Mouse (Mus musculus) heart, embryonic 16.5 days (tissue): ENCODE results near the gene Fbxl21. TPM values are rescaled to one million over a fixed set of nuclear protein-coding genes. Genes with fewer than 3 reads are reported as not detected.

Experiments used
- ATAC-seq: fragments of 200-750 bp; cut with Nextera tagmentation; replicated peaks from 2 replicates; pipeline ENCODE4 v1.8.0; 2017; ENCODE audit warnings: moderate number of reproducible peaks; ENCODE audit not compliant: insufficient read depth, low FRiP score; ENCODE audit errors: extremely low read depth
- H3K27ac ChIP-seq: fragments of 300-500 bp; sonication (generic); 2 replicates; pipeline ENCODE4 v1.5.1; 2014; ENCODE audit warnings: mild to moderate bottlenecking, low read length, control low read depth, moderate library complexity
- H3K27me3 ChIP-seq: fragments of 300-500 bp; sonication (generic); 2 replicates; pipeline ENCODE4 v1.6.1; 2014; ENCODE audit warnings: low read length, mixed read lengths; ENCODE audit not compliant: control insufficient read depth, insufficient read depth
- H3K36me3 ChIP-seq: fragments of 300-500 bp; sonication (generic); 2 replicates; pipeline ENCODE4 v1.6.1; 2014; ENCODE audit not compliant: control insufficient read depth, insufficient read depth
- H3K4me1 ChIP-seq: fragments of 300-500 bp; sonication (generic); 2 replicates; pipeline ENCODE4 v1.6.1; 2014; ENCODE audit warnings: low read length, mixed read lengths; ENCODE audit not compliant: control insufficient read depth, insufficient read depth
- H3K4me2 ChIP-seq: fragments of 300-500 bp; sonication (generic); 2 replicates; pipeline ENCODE4 v1.6.1; 2014; ENCODE audit warnings: low read depth, mild to moderate bottlenecking, control low read depth, low read length
- H3K4me3 ChIP-seq: fragments of 300-500 bp; sonication (generic); 2 replicates; pipeline ENCODE4 v1.5.1; 2014; ENCODE audit warnings: mild to moderate bottlenecking, control low read depth, low read length
- H3K9ac ChIP-seq: fragments of 300-500 bp; sonication (generic); 2 replicates; pipeline ENCODE4 v1.6.1; 2014; ENCODE audit warnings: low read length, control low read depth
- H3K9me3 ChIP-seq: fragments of 300-500 bp; sonication (generic); replicated peaks from 2 replicates; pipeline ENCODE4 v1.6.1; 2016; ENCODE audit warnings: low read length; ENCODE audit not compliant: control insufficient read depth
- WGBS: fragments of 180-500 bp; shearing (Covaris S2); extraction: QIAGEN DNeasy Blood & Tissue Kit; methylation state at CpG from one replicate; pipeline ENCODE4 v1.1.7; 2014; 5-methylcytosine and 5-hydroxymethylcytosine counted together
- polyA plus RNA-seq: library from polyadenylated mRNA; unstranded; fragments of >200 nt; fragmentation: Nextera tagmentation; extraction: Ambion mirVana; gene quantifications from 2 replicates; pipeline ENCODE4 v1.2.1, GENCODE M21; 2015

Gene Fbxl21
- polyA plus RNA-seq, 1 experiment from 2014 or later: 1.00 TPM

DNA sequence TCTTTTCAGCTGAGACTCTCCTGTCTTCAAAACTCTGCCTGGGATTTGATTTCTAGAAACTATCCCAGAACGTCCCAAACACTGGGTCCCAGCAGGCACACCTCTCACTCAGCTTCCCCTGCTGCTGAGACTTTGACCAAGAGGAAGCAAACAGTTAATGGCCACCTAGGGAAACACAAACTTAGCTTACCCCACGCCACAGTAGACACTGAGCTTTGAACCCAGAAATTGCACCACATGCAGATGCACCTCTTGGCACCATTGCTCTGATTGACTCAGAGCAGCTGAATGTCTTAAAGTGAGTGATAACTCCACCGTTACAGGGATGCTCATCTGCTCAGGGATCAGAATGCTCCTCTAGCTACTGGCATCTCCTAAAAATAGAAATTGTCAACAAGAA lies 36.5 kb downstream of the Fbxl21 start:
- H3K4me3 ChIP-seq: no peak overlapping the region
- no peak overlapping the region for H3K27ac ChIP-seq
- H3K27me3 ChIP-seq: no peaks in the 10 kb centered on the region
- WGBS: 35% methylated on average over 3 of the region's 3 CpGs
- ATAC-seq: no peak
- no peak overlapping the region for H3K9ac ChIP-seq
- H3K9me3 ChIP-seq: no peaks in the 10 kb centered on the region
- no peaks in the 10 kb centered on the region for H3K36me3 ChIP-seq
- peaks cover 4% of the 10 kb centered on the region for H3K4me1 ChIP-seq
- no peak overlapping the region for H3K4me2 ChIP-seq

DNA sequence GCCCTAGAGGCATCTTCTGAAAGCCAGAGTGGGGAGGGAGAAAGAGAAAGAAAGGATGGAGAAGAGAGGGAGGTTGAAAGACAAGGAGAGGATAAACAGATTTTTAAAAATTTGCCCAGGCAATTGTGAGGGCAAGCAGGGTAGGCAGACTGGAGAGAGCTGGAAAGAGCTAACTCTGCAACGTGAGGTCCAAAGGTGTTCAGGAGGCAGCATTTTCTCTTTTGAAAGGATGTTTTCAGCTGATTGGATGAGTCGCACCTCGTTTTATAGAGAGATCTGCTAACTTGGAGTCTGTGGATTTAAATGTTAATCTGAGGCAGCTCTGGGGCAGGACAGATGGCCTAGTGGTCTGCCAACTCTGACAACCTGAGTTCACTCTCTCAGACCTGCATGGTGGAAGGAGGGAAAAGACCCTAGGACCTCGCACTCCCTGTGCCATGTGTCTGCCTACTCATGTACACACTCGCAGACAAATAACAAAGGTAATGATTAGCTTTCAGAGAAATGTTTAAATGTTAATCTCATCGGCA lies 37.6 kb downstream of the Fbxl21 start:
- no peak overlapping the region for H3K4me2 ChIP-seq
- no peaks in the 10 kb centered on the region for H3K27me3 ChIP-seq
- H3K9me3 ChIP-seq: no peaks in the 10 kb centered on the region
- H3K4me3 ChIP-seq: no peak overlapping the region
- WGBS: 85% methylated on average over 6 of the region's 6 CpGs
- H3K9ac ChIP-seq: no peak overlapping the region
- no peak for ATAC-seq
- no peaks in the 10 kb centered on the region for H3K36me3 ChIP-seq
- H3K27ac ChIP-seq: no peak overlapping the region
- H3K4me1 ChIP-seq: peaks cover 4% of the 10 kb centered on the region

GRCm38 (mm10) chr13:56561129-56561528 lies 38.9 kb downstream of the Fbxl21 start:
- ATAC-seq: no peak
- Histone ChIP-seq H3K4me3 (no peak overlapping the region), H3K9ac (no peak overlapping the region), H3K4me2 (no peak overlapping the region), H3K9me3 (no peaks in the 10 kb centered on the region), H3K27me3 (no peaks in the 10 kb centered on the region), H3K36me3 (no peaks in the 10 kb centered on the region), H3K27ac (no peak overlapping the region), H3K4me1 (peaks cover 5% of the 10 kb centered on the region)
- 72% methylated on average over 8 of the region's 8 CpGs for WGBS

DNA sequence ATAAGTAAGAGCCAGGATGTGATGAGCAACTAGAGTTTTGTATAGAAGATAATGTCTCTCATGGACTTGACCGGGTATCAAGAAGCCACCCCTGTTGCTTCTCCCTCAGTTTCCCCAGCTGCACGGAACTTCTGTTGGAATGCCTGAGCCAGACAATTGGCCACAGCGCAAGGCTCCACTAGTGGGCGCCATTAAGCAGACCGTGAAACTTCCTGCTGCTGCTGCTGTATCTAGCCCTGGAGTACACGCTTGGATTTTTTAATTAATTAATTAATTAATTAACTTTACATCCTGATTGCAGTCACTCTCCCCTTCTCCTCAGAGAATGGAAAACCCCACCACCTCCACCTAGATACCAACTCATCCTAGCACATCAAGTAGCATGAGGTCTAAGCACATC lies 40.8 kb downstream of the Fbxl21 start:
- 29% methylated on average over 6 of the region's 6 CpGs for whole genome bisulfite sequencing
- Histone ChIP-seq H3K27ac (no peak overlapping the region), H3K4me2 (no peak overlapping the region), H3K27me3 (no peaks in the 10 kb centered on the region), H3K9me3 (no peaks in the 10 kb centered on the region), H3K36me3 (no peaks in the 10 kb centered on the region), H3K4me3 (no peak overlapping the region), H3K9ac (no peak overlapping the region), H3K4me1 (peaks cover 6% of the 10 kb centered on the region; the same call in 1 of the 2 replicates)
- no peak for ATAC-seq

DNA sequence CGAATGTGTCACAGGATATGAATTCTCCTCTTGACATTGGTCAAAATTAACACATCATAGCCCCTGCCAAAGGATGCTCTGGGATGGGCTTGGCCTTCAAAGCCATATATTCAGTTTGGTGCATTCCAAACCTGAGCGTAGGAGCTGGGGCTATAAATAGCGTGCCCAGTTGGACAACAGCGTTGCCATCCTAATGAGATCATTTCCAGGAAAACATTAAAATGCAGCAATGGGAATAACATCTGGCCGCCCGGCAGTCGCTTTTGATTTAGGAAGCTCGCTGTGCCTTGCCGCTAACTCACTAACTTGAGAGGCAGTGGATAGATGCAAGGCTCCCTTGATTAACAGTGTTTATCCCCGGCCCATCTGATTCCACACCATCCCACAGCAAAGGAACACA lies 44.1 kb downstream of the Fbxl21 start:
- Histone ChIP-seq H3K4me2 (no peak overlapping the region), H3K27ac (no peak overlapping the region; the same call in 1 of the 2 replicates), H3K9ac (no peak overlapping the region), H3K4me3 (no peak overlapping the region), H3K36me3 (no peaks in the 10 kb centered on the region), H3K27me3 (no peaks in the 10 kb centered on the region), H3K9me3 (no peaks in the 10 kb centered on the region), H3K4me1 (peaks cover 6% of the 10 kb centered on the region; the same call in 1 of the 2 replicates)
- 58% methylated on average over 10 of the region's 10 CpGs for WGBS
- no peak for ATAC-seq

DNA sequence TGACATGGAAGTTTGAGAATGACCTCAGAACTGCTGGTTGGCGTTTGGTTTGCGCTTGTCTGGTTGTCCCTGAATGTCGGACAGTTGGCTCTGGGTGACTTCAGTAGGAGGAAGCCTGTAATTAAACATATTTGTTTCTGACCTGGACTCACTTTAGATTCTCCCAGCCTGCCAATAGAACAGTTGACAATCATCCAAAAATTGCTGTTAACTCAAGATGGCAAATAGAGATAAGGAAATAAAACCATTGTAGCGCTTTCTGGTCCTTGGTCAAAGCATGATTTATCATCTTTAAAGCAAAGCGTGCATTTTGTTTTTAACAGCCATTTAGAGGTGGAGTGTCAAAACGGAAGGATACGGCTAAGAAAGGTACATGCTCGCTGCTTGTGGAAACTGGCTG lies 49.4 kb downstream of the Fbxl21 start:
- ATAC-seq: no peak
- no peak overlapping the region for H3K4me2 ChIP-seq
- no peak overlapping the region for H3K27ac ChIP-seq
- 82% methylated on average over 8 of the region's 8 CpGs for WGBS
- H3K9ac ChIP-seq: no peak overlapping the region
- H3K9me3 ChIP-seq: no peaks in the 10 kb centered on the region
- H3K4me3 ChIP-seq: no peak overlapping the region
- no peaks in the 10 kb centered on the region for H3K36me3 ChIP-seq
- peaks cover under 1% of the 10 kb centered on the region; the same call in 1 of the 2 replicates for H3K4me1 ChIP-seq
- no peaks in the 10 kb centered on the region for H3K27me3 ChIP-seq

DNA sequence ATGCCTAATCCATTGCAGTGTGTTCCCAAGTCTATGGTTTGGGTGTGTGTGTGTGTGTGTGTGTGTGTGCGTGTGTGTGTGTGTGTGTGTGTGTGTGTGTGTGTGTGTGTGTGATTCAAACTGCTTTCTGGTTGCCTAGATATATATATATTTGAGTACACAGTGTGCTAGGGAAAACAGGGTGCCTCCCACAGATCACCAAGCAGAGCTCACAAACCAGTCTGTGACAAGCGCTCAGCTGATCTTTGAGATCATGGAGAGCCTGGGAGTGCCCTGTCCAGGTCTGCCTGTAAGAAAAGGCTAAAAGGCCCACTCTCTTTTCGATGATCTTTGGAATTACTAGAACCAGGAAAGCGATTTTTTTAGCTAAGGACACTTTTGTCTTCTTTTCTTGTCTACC lies 52.8 kb downstream of the Fbxl21 start:
- Histone ChIP-seq H3K9me3 (no peaks in the 10 kb centered on the region), H3K27ac (no peak overlapping the region), H3K9ac (no peak overlapping the region), H3K36me3 (no peaks in the 10 kb centered on the region), H3K4me2 (no peak overlapping the region), H3K4me1 (no peaks in the 10 kb centered on the region), H3K4me3 (no peak overlapping the region), H3K27me3 (no peaks in the 10 kb centered on the region)
- WGBS: 65% methylated on average over 4 of the region's 4 CpGs
- no peak for ATAC-seq

GRCm38 (mm10) chr13:56575701-56576321 lies 53.5 kb downstream of the Fbxl21 start:
- peak; percentile 24; the same call in 1 of the 2 replicates for ATAC-seq
- Histone ChIP-seq H3K4me1 (no peaks in the 10 kb centered on the region), H3K4me3 (no peak overlapping the region), H3K27me3 (no peaks in the 10 kb centered on the region), H3K4me2 (no peak overlapping the region), H3K36me3 (no peaks in the 10 kb centered on the region), H3K9me3 (no peaks in the 10 kb centered on the region), H3K9ac (no peak overlapping the region), H3K27ac (peak overlapping the region; percentile 45)
- 45% methylated on average over 12 of the region's 12 CpGs for WGBS

DNA sequence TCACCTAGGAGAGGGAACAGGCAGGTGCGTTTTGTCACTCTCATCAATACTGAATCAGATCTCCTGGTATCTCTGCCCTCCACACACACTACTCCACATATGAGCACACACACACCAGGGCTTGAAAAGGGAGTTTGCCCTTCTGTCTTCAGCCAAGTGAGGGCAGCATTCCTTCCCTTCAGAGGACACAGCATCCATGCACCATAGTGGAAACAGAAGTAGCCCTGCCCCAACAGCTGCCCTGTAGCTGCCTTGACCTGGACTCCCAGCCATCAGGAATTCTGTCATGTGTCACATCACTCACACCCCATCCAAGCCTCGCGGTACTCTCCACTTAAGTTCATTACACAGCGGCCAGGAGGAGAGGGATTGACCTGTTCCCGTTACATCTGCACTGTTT lies 55.8 kb downstream of the Fbxl21 start:
- no peak overlapping the region for H3K27ac ChIP-seq
- no peaks in the 10 kb centered on the region for H3K36me3 ChIP-seq
- H3K4me3 ChIP-seq: no peak overlapping the region
- no peaks in the 10 kb centered on the region; the same call in 1 of the 2 replicates for H3K27me3 ChIP-seq
- H3K9me3 ChIP-seq: no peaks in the 10 kb centered on the region
- H3K9ac ChIP-seq: no peak overlapping the region
- no peak overlapping the region for H3K4me2 ChIP-seq
- WGBS: 49% methylated on average over 5 of the region's 5 CpGs
- 0 out of 2 replicates have a peak, but pooled peaks have one; percentile 16 for ATAC-seq
- peaks cover 13% of the 10 kb centered on the region for H3K4me1 ChIP-seq
